Mouse (Mus musculus): ENCODE results near the gene Zcchc3. TPM values are rescaled to one million over a fixed set of nuclear protein-coding genes. Genes with fewer than 3 reads are reported as not detected.
A peak's percentile ranks its signal among the peaks of the same experiment; 100 is the strongest.

Zcchc3 gene
- polyA plus RNA-seq, 2 experiments from 2014 or later = 0.57 to 0.75 TPM

- ATAC-seq = no peak
Observed at GRCm38 (mm10) chr2:152409781-152410180, 5.0 kb downstream of the Zcchc3 start.

- peak; percentile 98 for ATAC-seq
Observed at GRCm38 (mm10) chr2:152406126-152406525, 8.7 kb downstream of the Zcchc3 start.

GRCm38 (mm10) chr2:152399122-152399542 is 15.7 kb downstream of the Zcchc3 start:
- no peak for ATAC-seq

- peak; percentile 77 for ATAC-seq
Observed at GRCm38 (mm10) chr2:152398691-152399090, 16.1 kb downstream of the Zcchc3 start.

GRCm38 (mm10) chr2:152397680-152398435 is 17.0 kb downstream of the Zcchc3 start, which contains the start of gene Sox12:
Sox12 (minus strand) TSS chr2:152398063.
- ATAC-seq = peak; percentile 71

GRCm38 (mm10) chr2:152397004-152397589 is 17.7 kb downstream of the Zcchc3 start:
- ATAC-seq = peak; percentile 27

GRCm38 (mm10) chr2:152396110-152397003 is 18.5 kb downstream of the Zcchc3 start:
- peak; percentile 14 for ATAC-seq

- ATAC-seq = no peak
Observed at GRCm38 (mm10) chr2:152395271-152395920, 19.4 kb downstream of the Zcchc3 start.

GRCm38 (mm10) chr2:152393225-152394017 is 21.4 kb downstream of the Zcchc3 start:
- ATAC-seq = no peak

- ATAC-seq = peak; percentile 44
Observed at GRCm38 (mm10) chr2:152392786-152393185, 22.0 kb downstream of the Zcchc3 start.

GRCm38 (mm10) chr2:152384191-152384590 is 30.6 kb downstream of the Zcchc3 start:
- no peak for ATAC-seq

GRCm38 (mm10) chr2:152376345-152376741 is 38.5 kb downstream of the Zcchc3 start, which contains the start of gene Nrsn2:
Nrsn2 (minus strand) TSS chr2:152376638.
- no peak for ATAC-seq

- no peak for ATAC-seq
Observed at GRCm38 (mm10) chr2:152375652-152376344, 39.0 kb downstream of the Zcchc3 start.

GRCm38 (mm10) chr2:152373547-152373946 is 41.3 kb downstream of the Zcchc3 start:
- ATAC-seq = no peak

GRCm38 (mm10) chr2:152372661-152373060 is 42.2 kb downstream of the Zcchc3 start:
- ATAC-seq = no peak

- peak; percentile 97 for ATAC-seq
Observed at GRCm38 (mm10) chr2:152372104-152372503, 42.7 kb downstream of the Zcchc3 start.

- ATAC-seq = peak; percentile 64
Observed at GRCm38 (mm10) chr2:152368532-152369140, 46.2 kb downstream of the Zcchc3 start.

- no peak for ATAC-seq
Observed at GRCm38 (mm10) chr2:152367917-152368316, 46.9 kb downstream of the Zcchc3 start.

- ATAC-seq = peak; percentile 70
Observed at GRCm38 (mm10) chr2:152363245-152364147, 51.3 kb downstream of the Zcchc3 start.

Data from CD4-positive, CD25-positive, alpha-beta regulatory T cell, adult 4 months (primary cell).